Mouse (Mus musculus) MEL (cell line): ENCODE results near the gene Dyx1c1. TPM values are rescaled to one million over a fixed set of nuclear protein-coding genes. Genes with fewer than 3 reads are reported as not detected.

ENCODE experiments used
- DNase-seq: peaks from one replicate; pipeline ENCODE4 v3.0.0; 2011; ENCODE audit warnings: low read depth, low spot score
- H3K27ac ChIP-seq: 2 replicates; pipeline ENCODE4 v1.5.1; 2012; ENCODE audit warnings: low read depth, mild to moderate bottlenecking, control low read depth, low read length, moderate library complexity; ENCODE audit not compliant: control insufficient read depth
- H3K27me3 ChIP-seq, 2 experiments: fragments of 150-350 bp in 1 of 2; sonication (generic) in 1 of 2; 2 replicates each; pipeline ENCODE4 v1.6.1; 2012; ENCODE audit warnings: low read length in 2 of 2, mild to moderate bottlenecking in 2 of 2, improper control_type of control experiment in 1 of 2, moderate library complexity in 1 of 2; ENCODE audit not compliant: insufficient read depth in 2 of 2, control insufficient read depth in 1 of 2
- H3K36me3 ChIP-seq, 2 experiments: 2 replicates each; pipeline ENCODE4 v1.6.1; 2012 to 2014; ENCODE audit warnings: low read length in 2 of 2, improper control_type of control experiment in 1 of 2, inconsistent platforms in 1 of 2, mild to moderate bottlenecking in 1 of 2; ENCODE audit not compliant: insufficient read depth in 2 of 2, control insufficient read depth in 1 of 2
- H3K4me1 ChIP-seq, 2 experiments: fragments of 150-350 bp in 1 of 2; sonication (generic) in 1 of 2; 2 replicates each; pipeline ENCODE4 v1.6.1; 2012; ENCODE audit warnings: low read length in 2 of 2, improper control_type of control experiment in 1 of 2, mild to moderate bottlenecking in 1 of 2; ENCODE audit not compliant: insufficient read depth in 2 of 2, control insufficient read depth in 1 of 2
- H3K4me3 ChIP-seq, 2 experiments: fragments of 150-350 bp in 1 of 2; sonication (generic) in 1 of 2; 2 replicates each; pipeline ENCODE4 v1.5.1; 2012; ENCODE audit warnings: low read depth in 2 of 2, low read length in 2 of 2, mild to moderate bottlenecking in 2 of 2, moderate library complexity in 2 of 2, control low read depth in 1 of 2, improper control_type of control experiment in 1 of 2; ENCODE audit not compliant: control insufficient read depth in 1 of 2, insufficient read depth in 1 of 2
- H3K79me2 ChIP-seq: 2 replicates; pipeline ENCODE4 v1.6.1; 2012; ENCODE audit warnings: mild to moderate bottlenecking, low read length, moderate library complexity; ENCODE audit not compliant: control insufficient read depth, poor library complexity, insufficient read depth
- H3K9ac ChIP-seq: 2 replicates; pipeline ENCODE4 v1.6.1; 2012; ENCODE audit warnings: low read depth, mild to moderate bottlenecking, control low read depth, low read length, moderate library complexity; ENCODE audit not compliant: control insufficient read depth, poor library complexity, severe bottlenecking
- H3K9me3 ChIP-seq: fragments of 150-350 bp; sonication (generic); replicated peaks from 2 replicates; pipeline ENCODE4 v1.6.1; 2012; ENCODE audit warnings: mild to moderate bottlenecking, low read length, improper control_type of control experiment, moderate library complexity; ENCODE audit not compliant: insufficient read depth
- CHD2 ChIP-seq: IDR thresholded peaks from 2 replicates; pipeline ENCODE4 v1.6.1; 2011; ENCODE audit warnings: low read length, improper control_type of control experiment
- CTCF ChIP-seq, 3 experiments: IDR thresholded peaks in 2 of 3; conservative IDR thresholded peaks in 1 of 3; 2 replicates each; pipeline ENCODE4 v1.5.1; 2011 to 2012; ENCODE audit warnings: low read length in 3 of 3, low read depth in 2 of 3, mild to moderate bottlenecking in 2 of 3, improper control_type of control experiment in 1 of 3, inconsistent platforms in 1 of 3, mixed read lengths in 1 of 3, moderate library complexity in 1 of 3; ENCODE audit not compliant: control insufficient read depth in 1 of 3, insufficient read depth in 1 of 3, poor library complexity in 1 of 3, severe bottlenecking in 1 of 3
- E2F4 ChIP-seq: IDR thresholded peaks from 2 replicates; pipeline ENCODE4 v1.6.1; 2011; ENCODE audit warnings: low read depth, low read length, improper control_type of control experiment, borderline replicate concordance
- ELF1 ChIP-seq: IDR thresholded peaks from 2 replicates; pipeline ENCODE4 v1.6.1; 2014; ENCODE audit warnings: low read depth, mild to moderate bottlenecking, inconsistent platforms, low read length, improper control_type of control experiment, moderate library complexity
- ETS1 ChIP-seq: IDR thresholded peaks from 2 replicates; pipeline ENCODE4 v1.6.1; 2012; ENCODE audit warnings: low read depth, mild to moderate bottlenecking, inconsistent platforms, low read length, improper control_type of control experiment, moderate library complexity
- GABPA ChIP-seq: IDR thresholded peaks from 2 replicates; pipeline ENCODE4 v1.6.1; 2012; ENCODE audit warnings: low read depth, mild to moderate bottlenecking, inconsistent platforms, low read length, improper control_type of control experiment, moderate library complexity
- GATA1 ChIP-seq: IDR thresholded peaks from 2 replicates; pipeline ENCODE4 v1.6.1; 2011; ENCODE audit warnings: low read depth, low read length, improper control_type of control experiment
- HCFC1 ChIP-seq: IDR thresholded peaks from 2 replicates; pipeline ENCODE4 v1.6.1; 2012; ENCODE audit warnings: low read depth, mild to moderate bottlenecking, inconsistent platforms, low read length, improper control_type of control experiment, moderate library complexity
- JUND ChIP-seq: IDR thresholded peaks from 2 replicates; pipeline ENCODE4 v1.6.1; 2011; ENCODE audit warnings: low read depth, mild to moderate bottlenecking, improper control_type of control experiment, low read length
- MAFK ChIP-seq: IDR thresholded peaks from 2 replicates; pipeline ENCODE4 v1.6.1; 2011; ENCODE audit warnings: low read depth, mild to moderate bottlenecking, low read length, improper control_type of control experiment, borderline replicate concordance
- MAZ ChIP-seq: IDR thresholded peaks from 2 replicates; pipeline ENCODE4 v1.6.1; 2012; ENCODE audit warnings: low read depth, mild to moderate bottlenecking, inconsistent platforms, low read length, improper control_type of control experiment
- MXI1 ChIP-seq: IDR thresholded peaks from 2 replicates; pipeline ENCODE4 v1.6.1; 2011; ENCODE audit warnings: mild to moderate bottlenecking, low read depth, low read length, improper control_type of control experiment
- NRF1 ChIP-seq: IDR thresholded peaks from 2 replicates; pipeline ENCODE4 v1.6.1; 2014; ENCODE audit warnings: low read depth, mild to moderate bottlenecking, inconsistent platforms, low read length, improper control_type of control experiment, moderate library complexity; ENCODE audit not compliant: poor library complexity, insufficient read depth, severe bottlenecking
- POLR2A ChIP-seq, 2 experiments: IDR thresholded peaks; 2 replicates each; pipeline ENCODE4 v1.6.1; 2011 to 2012; ENCODE audit warnings: low read length in 2 of 2, mild to moderate bottlenecking in 2 of 2, control low read depth in 1 of 2, improper control_type of control experiment in 1 of 2, low read depth in 1 of 2, moderate library complexity in 1 of 2; ENCODE audit not compliant: control insufficient read depth in 1 of 2, insufficient read depth in 1 of 2, poor library complexity in 1 of 2
- POLR2AphosphoS2 ChIP-seq: IDR thresholded peaks from 2 replicates; pipeline ENCODE4 v1.6.1; 2011; ENCODE audit warnings: low read length, improper control_type of control experiment
- POLR2AphosphoS5 ChIP-seq: IDR thresholded peaks from 2 replicates; pipeline ENCODE4 v1.6.1; 2012; ENCODE audit warnings: low read depth, borderline replicate concordance, mild to moderate bottlenecking, inconsistent platforms, low read length, moderate library complexity, mixed read lengths
- SMC3 ChIP-seq: IDR thresholded peaks from 2 replicates; pipeline ENCODE4 v1.6.1; 2011; ENCODE audit warnings: low read depth, low read length, improper control_type of control experiment
- TAL1 ChIP-seq: IDR thresholded peaks from 2 replicates; pipeline ENCODE4 v1.6.1; 2012; ENCODE audit warnings: mild to moderate bottlenecking, inconsistent platforms, low read length, moderate library complexity, mixed read lengths
- TCF12 ChIP-seq: IDR thresholded peaks from 2 replicates; pipeline ENCODE4 v1.6.1; 2014; ENCODE audit warnings: low read depth, mild to moderate bottlenecking, inconsistent platforms, low read length, improper control_type of control experiment, moderate library complexity
- UBTF ChIP-seq: IDR thresholded peaks from 2 replicates; pipeline ENCODE4 v1.6.1; 2012; ENCODE audit warnings: low read depth, mild to moderate bottlenecking, inconsistent platforms, low read length, improper control_type of control experiment, moderate library complexity, borderline replicate concordance; ENCODE audit not compliant: insufficient read depth
- ZC3H11A ChIP-seq: IDR thresholded peaks from 2 replicates; pipeline ENCODE4 v1.6.1; 2012; ENCODE audit warnings: low read depth, mild to moderate bottlenecking, inconsistent platforms, low read length, improper control_type of control experiment
- ZMIZ1 ChIP-seq: IDR thresholded peaks from 2 replicates; pipeline ENCODE4 v1.6.1; 2012; ENCODE audit warnings: low read depth, mild to moderate bottlenecking, inconsistent platforms, low read length, improper control_type of control experiment, moderate library complexity
- polyA plus RNA-seq, 2 experiments: library from polyadenylated mRNA; stranded (reverse) in 1 of 2; unstranded in 1 of 2; fragments of >175 nt in 1 of 2; fragments of >200 nt in 1 of 2; gene quantifications; 2 replicates each; pipeline versions ENCODE4 v1.2.1 to v1.2.4; 2012; ENCODE audit warnings: low replicate concordance in 2 of 2, low read depth in 1 of 2; ENCODE audit not compliant: insufficient read length in 2 of 2, insufficient read depth in 1 of 2, missing spikeins in 1 of 2
- total RNA-seq: library from RNA; depleted of rRNA; stranded (reverse); fragments of 300-350 nt; gene quantifications from 2 replicates; pipeline ENCODE4 v1.2.3, GENCODE M21; 2012

Dyx1c1 gene
- total and polyA plus RNA-seq, 3 experiments, result 1.0 to 2.0 TPM; not detected in 1

DNA sequence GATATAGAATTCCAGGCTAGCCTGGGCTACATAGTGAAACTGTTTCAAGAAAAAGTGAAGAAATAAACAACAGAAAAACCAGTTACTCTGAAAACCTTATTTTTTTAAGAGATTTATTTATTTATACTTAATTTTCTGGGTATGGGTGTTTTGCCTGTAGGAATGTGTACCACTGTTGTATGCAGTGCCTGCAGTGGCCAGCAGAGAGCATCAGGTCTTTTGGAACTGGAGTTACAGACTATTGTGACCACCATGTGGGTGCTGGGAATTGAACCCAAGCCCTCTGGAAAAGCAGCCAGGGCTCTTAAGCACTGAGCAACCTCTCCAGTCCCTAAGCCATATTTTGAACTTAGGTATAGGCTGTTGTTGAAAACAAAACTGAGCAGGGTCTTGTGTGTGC is 14.4 kb downstream of the Dyx1c1 start:
- Histone ChIP-seq H3K27me3 (no peaks in the 10 kb centered on the region), H3K36me3 (no peaks in the 10 kb centered on the region), H3K9me3 (no peaks in the 10 kb centered on the region), H3K9ac (no peak overlapping the region), H3K27ac (no peak overlapping the region), H3K79me2 (no peaks in the 10 kb centered on the region), H3K4me3 (no peak overlapping the region), H3K4me1 (no peaks in the 10 kb centered on the region)
- no peak for DNase-seq
- TF ChIP-seq SMC3 (peak; percentile 37), CTCF (IDR thresholded peaks at IDR 0.05 in 2 of 3, conservative IDR thresholded peaks at IDR 0.05 in 1 of 3; ENCODE audit: control insufficient read depth in 1 of 3, insufficient read depth in 1 of 3, low read depth in 2 of 3, low read length in 3 of 3, poor library complexity in 1 of 3, severe bottlenecking in 1 of 3) (peak; percentile 17 to 32 (median 25); a peak in 5 of 6 replicates), POLR2A (IDR thresholded peaks at IDR 0.05; ENCODE audit: control insufficient read depth in 1 of 2, insufficient read depth in 1 of 2, low read depth in 1 of 2, low read length in 2 of 2, poor library complexity in 1 of 2) (no peak), MAZ (no peak), E2F4 (no peak)

- Histone ChIP-seq H3K36me3 (no peaks in the 10 kb centered on the region), H3K9me3 (no peaks in the 10 kb centered on the region), H3K27me3 (no peaks in the 10 kb centered on the region), H3K27ac (no peak overlapping the region), H3K79me2 (no peaks in the 10 kb centered on the region), H3K4me1 (no peaks in the 10 kb centered on the region), H3K9ac (no peak overlapping the region), H3K4me3 (no peak overlapping the region)
- DNase-seq, result no peak
- TF ChIP-seq ELF1 (no peak), E2F4 (no peak), CHD2 (no peak), SMC3 (no peak), ETS1 (no peak), POLR2AphosphoS5 (no peak), ZC3H11A (no peak), POLR2AphosphoS2 (no peak), GABPA (no peak), JUND (no peak), GATA1 (no peak), ZMIZ1 (no peak), UBTF (no peak), HCFC1 (no peak), MXI1 (no peak), TAL1 (no peak), NRF1 (no peak), TCF12 (no peak), MAFK (no peak), CTCF (IDR thresholded peaks at IDR 0.05 in 2 of 3, conservative IDR thresholded peaks at IDR 0.05 in 1 of 3; ENCODE audit: control insufficient read depth in 1 of 3, insufficient read depth in 1 of 3, low read depth in 2 of 3, low read length in 3 of 3, poor library complexity in 1 of 3, severe bottlenecking in 1 of 3) (no peak)
Observed at GRCm38 (mm10) chr9:72974734-72975133, 16.1 kb downstream of the Dyx1c1 start.
